Mouse (Mus musculus): Measurements from ENCODE around the gene Gcnt1.

The Gcnt1 gene

GRCm38 (mm10) chr19:17372701-17373100 lies at the start of gene Gcnt1:
Gene Gcnt1, minus strand, starts transcription at chr19:17372844.
- no peak for DNase-seq (ENCODE audit: low spot score)

GRCm38 (mm10) chr19:17417855-17418254 lies 45.2 kb upstream of the Gcnt1 start:
- DNase-seq (ENCODE audit: low spot score), result no peak

- DNase-seq (ENCODE audit: low spot score), result no peak
Measured at GRCm38 (mm10) chr19:17412915-17413459, 40.3 kb upstream of the Gcnt1 start.

GRCm38 (mm10) chr19:17410465-17411065 lies 37.9 kb upstream of the Gcnt1 start:
- DNase-seq (ENCODE audit: low spot score), result peak; percentile 41

- DNase-seq (ENCODE audit: low spot score), result no peak
Measured at GRCm38 (mm10) chr19:17409351-17409750, 36.7 kb upstream of the Gcnt1 start.

- DNase-seq (ENCODE audit: low spot score), result no peak
Measured at GRCm38 (mm10) chr19:17408591-17408990, 35.9 kb upstream of the Gcnt1 start.

- DNase-seq (ENCODE audit: low spot score), result no peak
Measured at GRCm38 (mm10) chr19:17406823-17407222, 34.2 kb upstream of the Gcnt1 start.

GRCm38 (mm10) chr19:17403175-17403574 lies 30.5 kb upstream of the Gcnt1 start:
- no peak for DNase-seq (ENCODE audit: low spot score)

GRCm38 (mm10) chr19:17400571-17400970 lies 27.9 kb upstream of the Gcnt1 start:
- no peak for DNase-seq (ENCODE audit: low spot score)

GRCm38 (mm10) chr19:17399965-17400364 lies 27.3 kb upstream of the Gcnt1 start:
- no peak for DNase-seq (ENCODE audit: low spot score)

GRCm38 (mm10) chr19:17397922-17398321 lies 25.3 kb upstream of the Gcnt1 start:
- no peak for DNase-seq (ENCODE audit: low spot score)

- DNase-seq (ENCODE audit: low spot score), result no peak
Measured at GRCm38 (mm10) chr19:17396802-17397201, 24.2 kb upstream of the Gcnt1 start.

- DNase-seq (ENCODE audit: low spot score), result peak; percentile 90
Measured at GRCm38 (mm10) chr19:17393841-17394591, 21.4 kb upstream of the Gcnt1 start, which contains the start of gene Rfk. Gene Rfk, plus strand, starts transcription at chr19:17394043.

GRCm38 (mm10) chr19:17392866-17393265 lies 20.2 kb upstream of the Gcnt1 start:
- DNase-seq (ENCODE audit: low spot score), result no peak

GRCm38 (mm10) chr19:17388404-17388803 lies 15.8 kb upstream of the Gcnt1 start:
- DNase-seq (ENCODE audit: low spot score), result peak; percentile 27

GRCm38 (mm10) chr19:17386424-17386823 lies 13.8 kb upstream of the Gcnt1 start:
- DNase-seq (ENCODE audit: low spot score), result no peak

- DNase-seq (ENCODE audit: low spot score), result no peak
Measured at GRCm38 (mm10) chr19:17385426-17385825, 12.8 kb upstream of the Gcnt1 start.

- peak; percentile 15 for DNase-seq (ENCODE audit: low spot score)
Measured at GRCm38 (mm10) chr19:17385022-17385421, 12.4 kb upstream of the Gcnt1 start.

- no peak for DNase-seq (ENCODE audit: low spot score)
Measured at GRCm38 (mm10) chr19:17382807-17383397, 10.3 kb upstream of the Gcnt1 start.

GRCm38 (mm10) chr19:17380549-17380948 lies 7.9 kb upstream of the Gcnt1 start:
- DNase-seq (ENCODE audit: low spot score), result no peak

- DNase-seq (ENCODE audit: low spot score), result no peak
Measured at GRCm38 (mm10) chr19:17378845-17379244, 6.2 kb upstream of the Gcnt1 start.

- DNase-seq (ENCODE audit: low spot score), result no peak
Measured at GRCm38 (mm10) chr19:17369581-17369980, 3.1 kb downstream of the Gcnt1 start.

- no peak for DNase-seq (ENCODE audit: low spot score)
Measured at GRCm38 (mm10) chr19:17368557-17368956, 4.1 kb downstream of the Gcnt1 start.
